Mouse (Mus musculus): Measurements from ENCODE around the gene Pold1.

GRCm38 (mm10) chr7:44584265-44584804 lies 35.7 kb upstream of the Pold1 start:
- TF ChIP-seq ZC3H11A (IDR thresholded peaks at IDR 0.05; ENCODE audit: borderline replicate concordance, low read depth, low read length) = no peak
- TF ChIP-seq ZNF384 (IDR thresholded peaks at IDR 0.05; ENCODE audit: low read depth, low read length) = no peak
- TF ChIP-seq MAFK (IDR thresholded peaks at IDR 0.05; ENCODE audit: insufficient read depth, low read depth, low read length) = no peak
